In the genomic region with DNA sequence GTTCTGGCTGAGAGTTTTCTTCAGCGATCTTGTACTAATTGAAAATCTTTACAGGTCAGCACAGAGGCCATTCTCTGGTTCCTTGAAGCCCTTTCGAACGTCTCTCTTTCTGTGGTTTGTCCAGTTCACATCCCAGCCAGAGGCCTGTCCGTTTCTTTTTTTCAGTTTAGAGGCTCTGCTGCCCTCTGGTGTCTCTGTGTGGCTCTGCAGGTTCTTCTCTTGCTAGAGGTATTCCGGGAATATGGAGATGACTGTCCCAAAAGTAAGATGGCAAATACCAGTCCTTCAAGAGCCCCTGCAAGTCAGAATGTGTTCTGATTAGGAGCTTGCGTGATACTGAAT, we compare ENCODE assay signal across 8 mouse cellular contexts. TPM values are rescaled to one million over a fixed set of nuclear protein-coding genes. Genes with fewer than 3 reads are reported as not detected.
DNase-seq lines count a peak whose midpoint lies in the region; ATAC-seq lines count a peak whose summit lies in the region.

No protein-coding gene starts in this region.

- no peak overlapping the region for H3K4me3 ChIP-seq in kidney, embryonic 15.5 days (replicated peaks)
- H3K4me3 ChIP-seq in liver, embryonic 13.5 days (replicated peaks) = 0 out of 2 replicates have a peak overlapping the region, but pooled peaks have one; percentile 9

- peak overlapping the region; percentile 35; the same call in 1 of the 2 replicates for H3K4me2 ChIP-seq in kidney, embryonic 15.5 days
- H3K4me2 ChIP-seq in liver, embryonic 13.5 days = peak overlapping the region; percentile 23

- peak; percentile 33 for DNase-seq in CD4-positive helper T cell, adult 2 months (ENCODE audit: low read depth, low spot score)
- DNase-seq in NIH3T3 (ENCODE audit: low read depth) = peak; percentile 69
- DNase-seq in cerebellum, postnatal 10 days = peak; percentile 80 to 85
- peak; percentile 54 for DNase-seq in gastrocnemius, postnatal 10 days
- DNase-seq in liver, embryonic 13.5 days = peak; percentile 40
- peak; percentile 34 for DNase-seq in retina, adult 2 months (ENCODE audit: low read depth, low spot score)
- DNase-seq in urinary bladder, adult 2 months (ENCODE audit: low spot score) = no peak

- H3K27me3 ChIP-seq in kidney, embryonic 15.5 days = no peaks in the 10 kb centered on the region
- H3K27me3 ChIP-seq in liver, embryonic 13.5 days = no peaks in the 10 kb centered on the region

- WGBS in kidney, embryonic 15.5 days = 20% methylated on average over 6 of the region's 6 CpGs
- 8% methylated on average over 6 of the region's 6 CpGs for WGBS in liver, embryonic 13.5 days (ENCODE audit: insufficient replicate concordance)

- H3K9me3 ChIP-seq in kidney, embryonic 15.5 days (replicated peaks) = no peaks in the 10 kb centered on the region
- no peaks in the 10 kb centered on the region for H3K9me3 ChIP-seq in liver, embryonic 13.5 days (replicated peaks)

- H3K4me1 ChIP-seq in kidney, embryonic 15.5 days = no peaks in the 10 kb centered on the region
- H3K4me1 ChIP-seq in liver, embryonic 13.5 days (replicated peaks) = no peaks in the 10 kb centered on the region

- H3K9ac ChIP-seq in kidney, embryonic 15.5 days = no peak overlapping the region
- no peak overlapping the region for H3K9ac ChIP-seq in liver, embryonic 13.5 days

- ATAC-seq in kidney, embryonic 15.5 days (replicated peaks; ENCODE audit: low FRiP score) = no peak
- ATAC-seq in liver, embryonic 13.5 days (ENCODE audit: low read depth) = no peak

- H3K36me3 ChIP-seq in kidney, embryonic 15.5 days = no peaks in the 10 kb centered on the region
- H3K36me3 ChIP-seq in liver, embryonic 13.5 days = no peaks in the 10 kb centered on the region

- H3K27ac ChIP-seq in kidney, embryonic 15.5 days = no peak overlapping the region
- no peak overlapping the region for H3K27ac ChIP-seq in liver, embryonic 13.5 days

RNA-seq across cellular contexts. Expression of a gene that starts 14.8 kb away (rescaled TPM):
- 1 to 10 TPM in 1 of 2 experiments, under 1 TPM in 1; 0.21 to 1.0 TPM for total RNA-seq in gastrocnemius, postnatal 10 days (2021)
- 0.82 and 0.84 TPM in 2 replicates for polyA plus RNA-seq in kidney, embryonic 15.5 days (2015; fragmentation: Nextera tagmentation; extraction: Ambion mirVana)
- polyA plus RNA-seq in liver, embryonic 13.5 days (2015; fragmentation: Nextera tagmentation; extraction: Ambion mirVana) = 1.1 and 1.5 TPM in 2 replicates
- polyA plus RNA-seq in urinary bladder, adult 2 months (2012; rRNA removed) = 2.6 and 2.7 TPM in 2 replicates

RNA-seq across cellular contexts. Expression of a gene that starts 36.4 kb away (rescaled TPM):
- total RNA-seq in gastrocnemius, postnatal 10 days (2021) = 100 to 1,000 TPM; 168 to 184 TPM
- 1.1 and 1.8 TPM in 2 replicates for polyA plus RNA-seq in kidney, embryonic 15.5 days (2015; fragmentation: Nextera tagmentation; extraction: Ambion mirVana)
- 0.24 and 0.34 TPM in 2 replicates for polyA plus RNA-seq in liver, embryonic 13.5 days (2015; fragmentation: Nextera tagmentation; extraction: Ambion mirVana)
- polyA plus RNA-seq in urinary bladder, adult 2 months (2012; rRNA removed) = 3.7 and 5.2 TPM in 2 replicates
